Mouse (Mus musculus) embryonic facial prominence, embryonic 11.5 days (tissue): ENCODE data around the gene Umodl1. TPM values are rescaled to one million over a fixed set of nuclear protein-coding genes. Genes with fewer than 3 reads are reported as not detected.
A peak's percentile ranks its signal among the peaks of the same experiment; 100 is the strongest.

Experiments
- ATAC-seq: fragments of 200-750 bp; cut with Nextera tagmentation; replicated peaks from 2 replicates; pipeline ENCODE4 v1.8.0; 2017; ENCODE audit warnings: low read depth; ENCODE audit not compliant: insufficient number of reproducible peaks, low FRiP score, low TSS enrichment
- DNase-seq: peaks from one replicate; pipeline ENCODE4 v3.0.0-alpha.2; 2015; ENCODE audit warnings: low spot score
- H3K27ac ChIP-seq: fragments of 300-500 bp; sonication (generic); replicated peaks from 2 replicates; pipeline ENCODE4 v1.5.1; 2014; ENCODE audit warnings: mild to moderate bottlenecking, low read depth, low read length, control low read depth
- H3K27me3 ChIP-seq: fragments of 300-500 bp; sonication (generic); 2 replicates; pipeline ENCODE4 v1.6.1; 2014; ENCODE audit warnings: mild to moderate bottlenecking, low read length, moderate library complexity, mixed read lengths; ENCODE audit not compliant: control insufficient read depth, insufficient read depth
- H3K36me3 ChIP-seq: fragments of 300-500 bp; sonication (generic); replicated peaks from 2 replicates; pipeline ENCODE4 v1.6.1; 2014; ENCODE audit warnings: low read depth, mild to moderate bottlenecking, low read length, moderate library complexity, mixed read lengths; ENCODE audit not compliant: control insufficient read depth, insufficient read depth
- H3K4me1 ChIP-seq: fragments of 300-500 bp; sonication (generic); 2 replicates; pipeline ENCODE4 v1.6.1; 2014; ENCODE audit warnings: low read length, mixed read lengths; ENCODE audit not compliant: control insufficient read depth, insufficient read depth
- H3K4me2 ChIP-seq: fragments of 300-500 bp; sonication (generic); 2 replicates; pipeline ENCODE4 v1.6.1; 2014; ENCODE audit warnings: low read depth, mild to moderate bottlenecking, control low read depth, low read length, moderate library complexity
- H3K4me3 ChIP-seq: fragments of 300-500 bp; sonication (generic); 2 replicates; pipeline ENCODE4 v1.5.1; 2014; ENCODE audit warnings: low read depth, low read length, control low read depth
- H3K9ac ChIP-seq: fragments of 300-500 bp; sonication (generic); replicated peaks from 2 replicates; pipeline ENCODE4 v1.6.1; 2014; ENCODE audit warnings: mild to moderate bottlenecking, control low read depth, low read length
- H3K9me3 ChIP-seq: fragments of 300-500 bp; sonication (generic); replicated peaks from 2 replicates; pipeline ENCODE4 v1.6.1; 2016; ENCODE audit warnings: mild to moderate bottlenecking, low read length, inconsistent platforms, mixed read lengths; ENCODE audit not compliant: control insufficient read depth
- WGBS: fragments of 180-500 bp; shearing (Covaris S2); extraction: QIAGEN DNeasy Blood & Tissue Kit; methylation state at CpG from one replicate; pipeline ENCODE4 v1.1.7; 2014; 5-methylcytosine and 5-hydroxymethylcytosine counted together
- polyA plus RNA-seq: library from polyadenylated mRNA; unstranded; fragments of >200 nt; fragmentation: Nextera tagmentation; extraction: Ambion mirVana; gene quantifications from 2 replicates; pipeline ENCODE4 v1.2.1, GENCODE M21; 2014

Umodl1 gene
- polyA plus RNA-seq, 1 experiment from 2014 or later: 0.21 TPM

DNA sequence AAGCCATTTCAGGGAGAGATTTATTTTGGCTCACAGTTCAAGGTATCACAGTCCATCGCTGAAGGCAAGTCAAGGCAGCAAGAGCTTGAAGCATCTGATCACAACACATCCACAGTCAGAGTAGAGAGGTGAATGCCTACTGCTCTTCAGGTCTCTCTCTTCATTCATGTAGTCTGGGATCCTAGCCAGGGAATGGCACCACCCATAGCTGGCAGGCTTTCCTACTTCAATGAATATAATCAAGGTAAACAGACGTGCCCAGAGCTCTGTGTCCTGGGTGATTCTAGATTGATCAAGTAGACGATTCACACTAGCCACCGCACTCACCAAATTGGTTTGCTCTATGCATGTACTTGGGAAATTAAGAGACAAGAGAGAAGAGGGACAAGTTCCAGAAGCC is 77.9 kb downstream of the Umodl1 start:
- Histone ChIP-seq H3K9ac (no peak overlapping the region), H3K4me1 (no peaks in the 10 kb centered on the region), H3K27me3 (no peaks in the 10 kb centered on the region), H3K36me3 (no peaks in the 10 kb centered on the region), H3K9me3 (no peaks in the 10 kb centered on the region), H3K4me3 (no peak overlapping the region), H3K4me2 (no peak overlapping the region), H3K27ac (no peak overlapping the region)
- DNase-seq (no peak), ATAC-seq (no peak)
- WGBS: 96% methylated on average over 4 of the region's 4 CpGs

DNA sequence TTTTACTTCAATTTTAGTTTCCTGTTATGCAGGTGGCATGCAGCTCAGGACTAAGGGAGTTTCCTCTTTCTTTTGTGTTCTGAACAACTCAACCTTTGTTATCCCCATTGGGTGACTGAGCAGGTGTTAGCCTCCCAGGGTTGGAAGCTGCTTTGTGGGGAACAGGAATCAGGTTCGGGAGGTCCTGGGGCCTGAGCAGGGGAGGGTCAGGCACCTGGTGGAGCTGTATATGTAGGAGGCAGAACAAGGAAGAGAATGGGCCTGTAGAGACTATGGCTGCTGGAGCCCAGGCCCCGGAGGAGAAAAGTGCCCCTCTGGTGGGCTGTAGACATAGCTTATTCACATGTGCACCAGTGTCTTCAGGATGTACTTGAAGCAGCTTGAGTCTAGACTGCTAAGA is 78.8 kb downstream of the Umodl1 start:
- no peak for ATAC-seq
- H3K9ac ChIP-seq: no peak overlapping the region
- no peak for DNase-seq
- H3K27me3 ChIP-seq: no peaks in the 10 kb centered on the region
- no peak overlapping the region for H3K27ac ChIP-seq
- no peak overlapping the region for H3K4me2 ChIP-seq
- H3K36me3 ChIP-seq: no peaks in the 10 kb centered on the region
- no peaks in the 10 kb centered on the region; the same call in 1 of the 2 replicates for H3K4me1 ChIP-seq
- WGBS: 56% methylated on average over 2 of the region's 2 CpGs
- H3K9me3 ChIP-seq: no peaks in the 10 kb centered on the region
- H3K4me3 ChIP-seq: no peak overlapping the region

DNA sequence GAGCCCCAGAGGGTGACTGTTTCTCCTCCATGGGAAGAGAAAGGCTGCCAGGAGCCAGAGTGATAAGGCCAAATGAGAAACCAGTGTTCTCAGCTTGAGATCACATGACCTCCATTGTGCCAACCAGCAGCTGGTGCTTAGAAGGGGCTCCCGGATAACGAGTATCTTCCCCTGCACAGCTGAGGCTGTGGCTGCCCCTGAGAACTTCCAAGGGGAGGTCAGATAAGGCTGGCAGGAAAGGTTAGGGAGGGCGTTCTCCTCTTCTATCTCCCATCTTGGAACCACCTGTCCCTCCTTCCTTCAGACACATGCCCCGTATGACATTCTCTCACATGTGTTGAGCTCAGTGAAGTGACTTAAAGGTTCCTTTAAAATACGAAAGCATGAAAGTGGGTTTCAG is 79.7 kb downstream of the Umodl1 start:
- Histone ChIP-seq H3K9ac (no peak overlapping the region), H3K4me2 (no peak overlapping the region), H3K9me3 (no peaks in the 10 kb centered on the region), H3K4me1 (no peaks in the 10 kb centered on the region; the same call in 1 of the 2 replicates), H3K27me3 (no peaks in the 10 kb centered on the region), H3K36me3 (no peaks in the 10 kb centered on the region), H3K27ac (no peak overlapping the region), H3K4me3 (no peak overlapping the region)
- 49% methylated on average over 5 of the region's 5 CpGs for WGBS
- no peak for DNase-seq
- ATAC-seq: no peak

DNA sequence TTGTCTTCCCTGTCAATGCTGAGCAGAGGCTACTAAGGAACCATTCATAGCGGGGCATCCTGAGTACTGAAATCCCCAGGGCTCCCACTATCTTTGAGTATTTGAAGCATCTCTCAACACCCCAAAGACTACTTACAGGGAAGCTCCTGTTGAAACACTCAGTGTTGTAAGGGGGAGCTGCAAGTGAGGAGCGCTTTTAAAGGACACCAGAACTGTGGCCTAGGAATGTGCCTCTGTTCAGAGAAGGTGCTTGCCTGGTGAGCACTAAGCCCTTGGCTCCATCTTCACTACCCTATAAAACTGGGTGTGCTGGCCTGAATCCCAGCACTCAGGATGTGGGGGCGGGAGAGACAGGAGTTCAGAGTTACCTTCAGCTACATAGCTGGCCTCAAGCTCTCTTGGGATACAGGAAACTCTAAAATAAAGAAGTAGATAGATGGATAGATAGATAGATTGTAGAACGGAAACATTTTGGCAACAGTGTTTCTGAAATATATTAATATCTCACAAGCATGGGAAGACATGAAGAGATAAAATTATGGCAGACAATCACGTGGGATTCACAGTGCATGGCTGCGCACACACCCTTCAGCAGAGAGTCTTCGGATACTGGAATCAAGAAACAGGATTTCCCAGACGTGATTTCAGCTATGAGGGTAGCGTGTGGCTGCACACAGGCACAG is 80.4 kb downstream of the Umodl1 start:
- Histone ChIP-seq H3K9me3 (no peaks in the 10 kb centered on the region), H3K9ac (no peak overlapping the region), H3K36me3 (no peaks in the 10 kb centered on the region), H3K4me1 (no peaks in the 10 kb centered on the region; the same call in 1 of the 2 replicates), H3K27ac (no peak overlapping the region), H3K4me2 (no peak overlapping the region), H3K27me3 (no peaks in the 10 kb centered on the region), H3K4me3 (no peak overlapping the region)
- WGBS: 88% methylated on average over 9 of the region's 9 CpGs
- DNase-seq (no peak), ATAC-seq (no peak)

DNA sequence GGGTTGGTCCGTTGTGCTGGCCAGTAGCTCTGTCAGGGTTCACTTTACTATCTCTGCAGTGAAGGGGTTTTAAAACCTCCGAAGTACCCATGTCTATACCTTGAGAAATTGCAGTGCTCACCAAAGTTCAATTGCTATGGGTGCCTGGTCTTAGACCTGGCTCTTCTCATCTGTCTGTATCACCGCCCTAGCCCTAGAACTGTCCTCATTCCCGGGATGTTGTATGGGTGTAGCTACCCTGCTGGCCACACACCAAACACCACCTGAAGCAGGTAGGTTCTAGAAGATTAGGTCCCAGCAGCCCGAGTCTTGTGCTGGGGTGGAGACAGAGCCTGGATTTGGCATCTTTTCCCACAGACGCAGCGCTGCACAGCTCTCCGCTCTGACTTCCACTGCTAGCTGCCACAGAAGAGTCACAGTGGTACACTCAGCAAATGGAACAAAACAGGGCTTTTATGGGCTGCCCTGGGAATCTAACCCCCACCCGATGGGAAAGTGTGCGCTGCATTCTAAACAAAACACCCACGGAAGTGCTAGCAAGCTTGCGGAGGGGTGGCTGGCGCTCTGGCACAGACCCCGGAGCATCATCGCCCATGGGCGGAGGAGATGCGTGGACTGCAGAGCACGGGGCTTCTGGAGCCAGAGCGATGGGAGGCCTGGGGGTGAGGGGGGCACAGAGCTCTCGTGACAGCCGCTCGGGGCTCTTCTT is 81.9 kb downstream of the Umodl1 start:
- Histone ChIP-seq H3K4me3 (no peak overlapping the region), H3K36me3 (no peaks in the 10 kb centered on the region), H3K9me3 (no peaks in the 10 kb centered on the region), H3K9ac (no peak overlapping the region), H3K4me2 (no peak overlapping the region), H3K27ac (no peak overlapping the region), H3K4me1 (no peaks in the 10 kb centered on the region; the same call in 1 of the 2 replicates), H3K27me3 (no peaks in the 10 kb centered on the region)
- WGBS: 81% methylated on average over 22 of the region's 22 CpGs
- 0 out of 2 replicates have a peak, but pooled peaks have one; percentile 6 for ATAC-seq
- no peak for DNase-seq

DNA sequence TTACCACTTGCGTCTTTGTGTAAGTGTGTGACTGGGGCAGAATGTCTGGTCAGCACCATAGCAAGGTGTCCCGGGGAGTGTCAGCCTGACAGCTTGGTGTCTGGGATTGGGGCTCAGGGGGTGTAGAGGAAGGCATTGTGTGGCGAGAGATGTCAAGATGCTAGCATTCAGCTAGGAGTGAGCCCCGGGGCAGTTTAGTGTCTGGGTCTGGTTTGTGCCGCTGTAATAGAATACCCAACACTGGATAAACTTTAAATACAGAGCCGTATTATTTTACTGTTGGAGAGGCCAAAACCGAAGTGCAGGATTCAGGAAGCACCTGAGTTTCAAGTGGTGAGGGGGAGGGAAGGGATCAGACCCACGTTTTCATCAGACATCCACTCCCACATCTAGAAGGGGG is 82.9 kb downstream of the Umodl1 start:
- DNase-seq (peak; percentile 58), ATAC-seq (no peak; the same call in 1 of the 2 replicates)
- H3K27me3 ChIP-seq: no peaks in the 10 kb centered on the region
- H3K4me3 ChIP-seq: no peak overlapping the region
- H3K36me3 ChIP-seq: no peaks in the 10 kb centered on the region
- H3K4me1 ChIP-seq: no peaks in the 10 kb centered on the region; the same call in 1 of the 2 replicates
- no peak overlapping the region for H3K9ac ChIP-seq
- H3K27ac ChIP-seq: no peak overlapping the region
- 48% methylated on average over 8 of the region's 8 CpGs for WGBS
- H3K4me2 ChIP-seq: no peak overlapping the region
- no peaks in the 10 kb centered on the region for H3K9me3 ChIP-seq

DNA sequence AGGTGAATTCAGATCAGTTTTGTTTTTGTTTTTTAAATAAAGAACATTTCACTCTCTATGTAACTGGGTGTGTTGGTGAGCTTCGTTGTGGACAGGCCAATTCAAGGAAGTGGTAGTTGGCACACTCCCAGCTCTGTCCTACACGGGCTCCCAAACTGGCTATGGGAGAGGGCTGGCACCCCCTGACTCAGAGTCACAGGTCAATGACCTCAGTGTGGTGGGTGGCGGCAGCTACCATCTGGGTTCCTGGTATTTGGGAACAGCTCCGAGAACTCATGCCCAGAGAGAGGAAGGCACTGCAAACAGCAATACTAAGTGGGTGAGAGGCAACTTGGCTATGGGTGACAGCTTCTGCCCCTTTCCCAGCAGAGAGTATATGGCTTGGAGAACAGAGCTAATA is 83.9 kb downstream of the Umodl1 start:
- no peak for DNase-seq
- no peaks in the 10 kb centered on the region for H3K36me3 ChIP-seq
- no peak overlapping the region for H3K4me3 ChIP-seq
- ATAC-seq: no peak
- H3K27me3 ChIP-seq: no peaks in the 10 kb centered on the region
- H3K9ac ChIP-seq: no peak overlapping the region
- H3K9me3 ChIP-seq: no peaks in the 10 kb centered on the region
- H3K4me2 ChIP-seq: no peak overlapping the region
- no peaks in the 10 kb centered on the region; the same call in 1 of the 2 replicates for H3K4me1 ChIP-seq
- 83% methylated on average over 4 of the region's 4 CpGs for WGBS
- no peak overlapping the region for H3K27ac ChIP-seq

DNA sequence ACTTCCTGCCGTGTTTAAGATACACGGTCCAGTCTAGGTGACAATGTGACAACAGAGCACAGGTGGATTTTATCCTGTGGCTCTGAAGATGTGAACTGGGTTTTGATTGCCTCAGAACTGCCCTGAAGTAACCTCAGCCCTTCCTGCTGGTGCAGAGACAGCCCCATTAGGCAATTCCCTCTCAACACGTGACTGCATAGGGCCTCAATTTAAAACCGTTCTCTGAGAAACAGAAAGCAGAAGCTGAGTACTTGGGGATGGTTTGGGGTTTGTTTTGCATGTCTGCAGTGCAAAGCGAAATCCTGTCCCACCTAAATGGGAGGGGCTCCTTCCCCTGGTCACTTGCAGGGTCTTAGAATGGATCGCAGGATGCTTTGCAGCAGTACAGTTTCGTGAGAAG is 85.2 kb downstream of the Umodl1 start:
- Histone ChIP-seq H3K36me3 (no peaks in the 10 kb centered on the region), H3K9ac (no peak overlapping the region), H3K27me3 (no peaks in the 10 kb centered on the region), H3K27ac (no peak overlapping the region), H3K9me3 (no peaks in the 10 kb centered on the region), H3K4me3 (no peak overlapping the region), H3K4me2 (no peak overlapping the region), H3K4me1 (no peaks in the 10 kb centered on the region; the same call in 1 of the 2 replicates)
- WGBS: 65% methylated on average over 7 of the region's 7 CpGs
- ATAC-seq (no peak), DNase-seq (no peak)
